Mouse (Mus musculus) heart, adult 11 months (tissue): ENCODE measurements at regions not wholly inside any gene's neighbourhood (a gene's known extent, or its start where the extent isn't known, plus 50 kb on each side); places are given as distances from the start of the nearest gene placed in this dataset.

ENCODE experiments used
- DNase-seq: peaks from one replicate; pipeline ENCODE4 v3.0.0; 2022

DNA sequence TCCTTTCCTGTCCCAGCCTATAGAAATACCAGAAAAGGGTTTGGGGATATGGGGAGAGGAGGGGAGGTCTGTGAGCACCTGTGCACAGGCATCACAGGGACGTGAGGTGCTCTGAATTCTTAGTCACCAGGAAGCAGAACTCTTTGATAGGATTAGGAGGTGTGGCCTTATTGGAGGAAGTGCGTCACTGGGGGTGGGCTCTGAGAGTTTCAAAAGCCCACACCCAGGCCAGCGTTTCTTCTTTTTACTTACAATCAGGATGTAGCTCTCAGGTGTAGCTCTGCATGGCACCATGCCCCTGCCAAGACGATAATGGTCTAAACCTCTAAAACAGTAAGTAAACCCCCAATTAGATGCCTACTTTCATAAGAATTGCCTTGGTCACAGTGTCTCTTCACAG lies 162.6 kb upstream of the Ank start:
- DNase-seq = peak; percentile 45

- DNase-seq = peak; percentile 53
Measured at GRCm38 (mm10) chr15:27304256-27304655, 162.2 kb upstream of the Ank start.

DNA sequence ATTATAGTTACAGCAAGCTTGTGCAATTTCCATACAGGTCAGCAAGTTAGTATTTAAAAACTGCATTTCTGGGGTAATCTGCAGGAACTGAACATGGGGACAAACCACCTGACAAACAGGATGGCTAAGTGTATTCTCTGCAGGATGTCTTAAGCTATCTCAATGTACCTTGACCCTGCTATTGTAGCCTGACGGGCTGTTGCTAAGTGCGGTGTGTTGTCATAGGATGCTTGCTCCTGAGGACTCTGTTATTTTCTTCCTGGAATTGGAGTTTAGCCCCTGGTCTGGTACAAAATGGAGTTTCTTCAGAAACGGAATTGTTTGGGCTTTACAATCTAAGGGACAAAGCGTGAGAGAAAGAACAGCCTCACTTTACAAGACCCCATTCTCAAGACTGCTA lies 161.4 kb upstream of the Ank start:
- DNase-seq = peak; percentile 58

DNA sequence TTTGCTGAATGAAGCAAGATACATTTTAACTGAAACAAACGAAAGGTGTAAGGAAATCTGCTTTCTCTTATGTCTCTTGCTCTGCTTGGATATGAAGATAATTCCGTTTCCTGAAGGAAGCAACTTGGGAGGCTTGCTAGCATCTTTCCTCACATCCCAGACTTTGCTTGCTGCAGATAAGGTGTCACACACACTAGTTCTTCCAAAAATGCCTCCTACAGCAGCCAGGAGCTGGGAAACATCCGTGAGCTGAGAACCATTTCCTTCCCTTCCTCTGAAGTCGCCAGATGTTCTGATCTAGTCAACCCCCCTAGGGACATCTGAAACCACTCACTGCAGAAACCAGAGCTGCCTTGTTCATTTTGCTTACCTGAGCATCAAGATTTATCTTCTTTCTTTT lies 157.8 kb upstream of the Ank start:
- peak; percentile 17 for DNase-seq

DNA sequence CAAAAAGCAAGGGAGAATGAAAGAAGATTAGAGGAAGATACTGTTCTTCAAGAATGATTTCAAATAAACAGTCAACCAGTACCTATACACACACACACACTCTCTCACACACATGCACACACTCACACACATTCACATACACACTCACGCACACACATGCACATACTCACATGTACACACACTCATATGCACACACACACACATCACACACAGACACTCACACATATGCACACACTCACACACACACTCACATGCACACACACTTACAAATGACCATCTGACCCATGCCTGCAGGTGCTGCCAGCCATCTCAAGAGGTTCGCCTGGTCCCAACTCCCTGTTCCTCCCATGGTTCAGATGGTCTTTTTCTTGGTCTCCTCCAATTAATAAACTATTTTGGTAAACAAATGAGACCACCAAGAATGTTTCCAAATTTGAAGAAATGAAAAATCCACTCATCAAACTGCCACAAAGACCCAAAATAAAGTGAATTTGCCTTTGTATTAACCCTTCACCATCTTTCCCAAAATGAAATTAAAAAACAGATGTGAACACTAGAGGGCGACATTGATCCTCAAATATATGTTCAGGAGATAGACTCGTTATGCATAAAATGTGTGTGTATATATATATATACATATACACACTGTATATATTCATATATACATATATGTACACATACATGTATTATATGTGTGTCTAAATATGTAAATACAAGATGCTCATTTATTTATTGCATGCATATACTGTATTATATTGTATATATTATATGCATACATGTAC lies 150.3 kb upstream of the Ank start:
- DNase-seq = peak; percentile 76

DNA sequence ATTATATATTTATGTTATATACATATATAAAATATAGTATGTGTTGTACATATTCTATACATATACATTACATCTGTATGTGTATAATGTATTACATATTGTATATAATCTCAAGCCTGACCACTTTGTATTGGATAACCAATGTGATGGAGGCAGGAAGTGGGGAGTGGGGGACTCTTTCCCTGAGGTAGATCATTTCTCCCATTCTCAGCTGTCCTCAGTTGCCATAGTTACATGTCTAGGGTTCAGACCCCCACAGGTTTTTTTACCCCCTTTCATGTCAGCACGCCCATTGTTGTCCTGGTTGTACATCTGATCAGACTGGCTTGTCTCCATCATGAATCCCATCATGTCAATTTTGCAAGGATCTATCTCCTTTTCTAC lies 149.7 kb upstream of the Ank start:
- peak; percentile 62 for DNase-seq

DNA sequence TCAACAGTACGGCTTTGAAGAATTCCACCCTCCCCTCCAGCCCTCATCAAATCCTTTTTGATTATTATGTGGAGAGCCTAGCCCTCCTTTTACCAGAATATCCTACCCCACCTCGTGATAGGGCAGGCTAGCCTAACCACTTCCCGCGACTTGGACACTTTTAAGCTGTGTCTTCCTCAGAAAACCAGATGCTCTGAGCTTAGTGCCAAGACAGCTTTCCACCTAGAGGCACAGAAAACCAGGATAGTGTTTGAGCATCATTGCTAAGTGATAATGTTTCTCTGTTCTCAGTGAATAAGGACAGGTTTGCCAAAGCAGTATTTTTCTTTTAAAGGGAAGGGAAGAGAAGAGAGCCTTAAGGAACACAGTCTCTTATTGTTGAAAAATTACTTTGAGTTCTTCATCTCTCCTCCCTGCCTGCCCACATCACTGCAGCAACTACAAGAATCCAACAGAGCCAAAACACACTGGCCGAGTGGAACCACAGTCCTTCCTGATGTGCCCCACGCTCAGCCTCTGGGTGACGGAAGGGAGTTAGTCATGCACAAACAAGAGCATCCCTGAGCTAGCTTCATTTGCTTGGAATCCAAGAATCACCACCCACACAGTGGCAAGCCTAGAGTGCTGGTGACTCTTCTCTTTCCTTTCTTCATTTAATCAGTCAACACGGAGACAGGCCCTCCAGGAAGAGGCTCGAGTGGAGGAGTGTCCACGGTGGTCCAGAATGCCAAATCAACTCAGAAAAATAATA lies 144.4 kb upstream of the Ank start:
- DNase-seq = no peak

GRCm38 (mm10) chr15:27325847-27326548 lies 140.5 kb upstream of the Ank start:
- peak; percentile 95 for DNase-seq

DNA sequence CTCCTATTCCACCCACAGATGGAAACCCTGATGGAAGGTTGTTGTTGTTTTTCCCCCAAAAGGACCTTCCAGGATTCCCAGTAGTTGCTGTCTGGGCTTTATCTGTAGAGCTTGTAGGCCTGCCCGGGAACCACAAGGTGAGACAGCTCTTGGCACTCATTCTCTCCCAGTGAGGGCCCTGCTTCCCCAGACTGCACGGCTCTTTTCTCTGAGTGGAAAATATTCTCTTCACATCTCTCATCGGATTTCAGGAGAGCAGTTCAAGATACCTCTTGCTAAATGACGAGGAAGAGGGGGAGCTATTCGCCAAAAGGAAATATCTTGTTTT lies 140.0 kb upstream of the Ank start:
- peak; percentile 83 for DNase-seq

DNA sequence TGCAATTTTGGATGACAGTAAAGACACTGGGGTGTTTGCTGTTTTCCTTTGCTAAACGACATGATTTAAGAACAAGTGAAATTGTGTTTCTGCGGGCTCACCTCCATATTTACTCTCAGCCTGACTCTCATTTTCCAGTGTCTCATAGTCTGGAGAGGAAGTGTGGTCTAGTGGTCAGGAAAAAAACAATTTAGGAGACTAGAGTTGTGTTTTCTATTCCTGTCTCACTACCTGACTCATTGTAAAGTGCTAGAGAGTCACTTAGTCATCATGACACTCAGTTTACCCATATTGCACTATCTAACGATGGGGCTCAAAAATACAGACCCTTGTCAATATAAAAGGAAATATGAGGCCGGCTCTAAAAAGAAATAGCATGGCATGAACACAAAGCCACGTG lies 138.7 kb upstream of the Ank start:
- no peak for DNase-seq

DNA sequence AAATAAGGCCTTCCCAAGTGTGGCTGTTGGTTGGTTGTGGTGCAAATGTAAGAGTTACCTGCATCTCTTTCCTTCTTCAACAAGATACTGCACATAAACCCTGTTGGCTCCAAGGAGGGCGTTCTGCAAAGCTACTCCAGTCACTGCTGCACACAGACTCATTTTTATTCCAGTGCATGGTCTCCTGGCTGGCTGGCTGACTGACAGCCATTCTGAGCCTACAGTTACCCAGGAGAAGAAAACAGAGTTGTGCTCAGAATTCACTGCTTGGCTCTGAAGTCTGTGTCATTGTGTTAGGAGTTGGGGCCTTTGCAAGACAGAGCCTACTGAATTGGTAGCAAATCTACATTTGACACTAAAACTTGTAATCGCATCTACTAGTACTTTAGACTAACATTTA lies 138.0 kb upstream of the Ank start:
- DNase-seq = peak; percentile 61

GRCm38 (mm10) chr15:27340070-27340469 lies 126.4 kb upstream of the Ank start:
- DNase-seq = peak; percentile 58

GRCm38 (mm10) chr15:27341518-27341976 lies 124.9 kb upstream of the Ank start:
- DNase-seq = peak; percentile 74

DNA sequence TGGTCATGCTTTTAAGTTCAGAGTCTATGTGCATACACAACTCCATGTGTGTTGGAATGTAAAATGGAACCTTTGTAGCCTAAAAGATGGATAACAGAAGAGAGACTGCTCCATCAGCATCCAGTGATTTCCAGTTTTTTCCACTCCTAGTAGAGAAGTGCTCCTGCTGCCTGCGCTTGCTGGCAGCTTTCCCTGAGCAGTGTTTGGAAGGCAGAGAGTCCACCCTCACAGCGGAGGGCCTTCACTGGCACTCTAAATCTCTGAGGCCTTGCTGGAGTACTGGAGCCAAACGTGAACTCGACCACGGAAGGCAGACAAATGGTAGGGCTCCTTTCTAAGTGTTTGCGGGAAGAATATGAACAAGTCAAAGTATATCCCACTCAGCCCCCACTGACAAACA lies 108.0 kb upstream of the Ank start:
- DNase-seq = no peak

DNA sequence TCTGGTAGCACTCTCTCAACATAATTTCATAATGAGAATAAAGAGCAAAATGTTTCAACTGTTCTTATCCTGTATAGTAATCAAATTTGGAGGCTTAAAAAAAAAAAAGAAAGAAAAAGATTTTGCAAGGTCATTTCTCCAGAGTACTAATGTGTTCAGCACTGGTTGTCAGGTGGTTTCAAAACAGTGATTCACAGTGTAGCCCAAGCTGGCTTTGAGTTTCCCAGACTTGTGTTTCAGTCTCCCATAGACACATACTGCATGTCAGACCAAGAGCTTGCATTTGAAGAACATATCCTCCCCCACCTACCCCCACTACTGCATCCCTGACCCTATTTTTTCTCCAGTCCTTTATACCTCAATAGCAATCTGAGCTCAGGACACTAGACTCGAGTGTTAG lies 107.2 kb upstream of the Ank start:
- DNase-seq = no peak

DNA sequence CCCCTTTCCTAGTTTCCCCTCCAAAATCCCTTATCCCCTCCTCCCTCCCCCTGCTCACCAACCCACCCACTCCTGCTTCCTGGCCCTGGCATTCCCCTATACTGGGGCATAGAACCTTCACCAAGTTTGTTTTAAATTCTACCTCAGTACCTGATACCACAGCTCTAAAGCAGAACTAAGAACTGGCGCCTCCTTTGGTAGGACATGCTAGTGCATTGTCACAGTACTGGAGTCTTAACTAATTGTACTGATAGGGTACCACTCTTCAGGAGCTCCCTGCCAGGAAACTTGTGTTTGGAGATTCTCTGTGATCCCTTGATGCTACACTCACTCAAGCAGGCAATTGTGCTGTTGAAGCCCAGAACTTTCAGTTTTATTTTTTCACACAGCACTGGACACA lies 92.0 kb upstream of the Ank start:
- no peak for DNase-seq

GRCm38 (mm10) chr15:27378601-27379094 lies 87.8 kb upstream of the Ank start:
- DNase-seq = no peak

GRCm38 (mm10) chr15:27380436-27380945 lies 86.0 kb upstream of the Ank start:
- DNase-seq = no peak

GRCm38 (mm10) chr15:27381565-27381964 lies 84.9 kb upstream of the Ank start:
- no peak for DNase-seq

DNA sequence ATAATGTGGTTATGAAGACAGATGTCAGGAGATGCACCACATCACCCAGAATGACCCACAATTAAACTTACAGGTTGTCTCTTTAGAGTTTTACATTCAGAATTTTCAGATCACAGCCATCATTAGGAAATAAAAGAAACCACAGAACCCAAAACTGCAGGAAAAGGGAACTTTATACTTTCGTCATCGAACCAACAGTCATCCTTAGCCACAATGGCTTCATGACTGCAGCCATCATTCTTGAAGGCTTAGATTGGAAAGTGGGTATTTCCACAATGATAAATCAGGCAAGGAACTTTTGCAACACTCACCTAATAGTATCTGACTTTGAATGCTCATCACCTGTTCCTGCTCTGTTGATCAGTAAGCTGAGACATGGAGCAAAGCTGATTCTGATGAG lies 75.9 kb upstream of the Ank start:
- no peak for DNase-seq

DNA sequence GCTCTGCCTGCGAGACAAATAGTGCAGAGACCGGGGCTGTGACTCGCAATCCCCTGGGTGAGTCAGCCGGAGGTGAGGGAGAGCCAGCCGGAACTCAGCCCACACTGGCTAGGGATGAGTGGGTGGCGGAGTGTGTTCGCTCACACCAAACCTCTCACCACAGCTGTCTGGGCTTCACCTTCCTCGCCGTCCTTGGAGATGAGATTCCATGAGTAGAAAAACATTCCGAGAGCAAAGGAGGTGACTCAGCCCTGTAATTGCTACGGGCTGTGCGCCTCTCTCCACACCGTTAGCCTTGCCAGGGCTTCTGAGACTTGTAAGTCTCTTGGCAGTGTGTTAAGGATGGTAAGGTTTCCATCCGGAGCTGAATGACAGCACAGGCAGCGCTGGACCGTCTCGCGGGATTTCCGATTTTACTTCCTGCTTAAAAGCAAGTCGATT lies 60.7 kb upstream of the Ank start:
- DNase-seq = peak; percentile 82

GRCm38 (mm10) chr15:27409856-27410255 lies 56.6 kb upstream of the Ank start:
- peak; percentile 33 for DNase-seq

DNA sequence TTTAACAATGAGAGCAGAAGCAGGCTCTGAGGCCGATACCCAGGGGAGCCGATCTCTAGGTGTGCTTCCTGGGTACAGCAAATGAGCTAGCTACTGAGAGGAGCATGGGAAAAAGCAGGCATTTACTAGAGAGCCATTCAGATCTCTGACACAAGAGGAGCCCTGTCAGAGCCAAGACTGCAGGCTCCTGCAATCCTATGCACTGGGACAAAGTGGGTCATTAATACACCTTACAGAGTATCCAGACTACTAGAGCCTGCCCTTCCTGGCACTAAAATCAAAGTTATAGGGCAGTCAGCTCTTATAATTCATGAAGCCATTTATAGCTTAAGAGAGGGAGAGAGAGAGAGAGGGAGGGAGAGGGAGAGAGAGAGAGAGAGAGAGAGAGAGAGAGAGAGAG lies 54.2 kb upstream of the Ank start:
- DNase-seq = peak; percentile 28
